ENCODE assay signal across 31 mouse cellular contexts in genomic region chr4:137360996-137361395, GRCm38 (mm10). TPM values are rescaled to one million over a fixed set of nuclear protein-coding genes. Genes with fewer than 3 reads are reported as not detected.
"Had no signal": no experiment of that assay in that cellular context is flagged by ENCODE, and none has a peak within 500 bp of the region (broad histone marks: within the 10 kb centered on the region; RNA-seq: fewer than 3 reads in every experiment).

No protein-coding gene starts in this region.

- H3K4me2 ChIP-seq: heart, embryonic 11.5 days; heart, embryonic 13.5 days; heart, embryonic 15.5 days; hindbrain, embryonic 12.5 days; hindbrain, embryonic 14.5 days; intestine, embryonic 15.5 days; limb, embryonic 13.5 days; limb, embryonic 15.5 days had no signal

- H3K9ac ChIP-seq: heart, embryonic 13.5 days; heart, embryonic 15.5 days; hindbrain, embryonic 12.5 days; hindbrain, embryonic 14.5 days; intestine, embryonic 15.5 days; limb, embryonic 13.5 days; limb, embryonic 15.5 days had no signal

- H3K27me3 ChIP-seq: heart, embryonic 13.5 days; heart, embryonic 15.5 days; hindbrain, embryonic 12.5 days; intestine, embryonic 15.5 days; limb, embryonic 13.5 days; limb, embryonic 15.5 days had no signal

- DNase-seq: gastrocnemius, adult 2 months; gastrocnemius, postnatal 10 days; gastrocnemius, postnatal 25 days; heart, adult 2 months; heart, postnatal 14 days; heart, postnatal 36 days; kidney, adult 18-20 months; kidney, adult 8-10 months; kidney, postnatal 10 days; kidney, postnatal 36 days; layer of hippocampus, adult 9-11 months; layer of hippocampus, postnatal 36 days; left cerebral cortex, postnatal 4 days had no signal

- H3K9me3 ChIP-seq: heart, embryonic 13.5 days; heart, embryonic 15.5 days; hindbrain, embryonic 10.5 days; hindbrain, embryonic 12.5 days; intestine, embryonic 15.5 days; limb, embryonic 13.5 days; limb, embryonic 15.5 days had no signal

- H3K36me3 ChIP-seq: heart, embryonic 13.5 days; heart, embryonic 15.5 days; hindbrain, embryonic 10.5 days; hindbrain, embryonic 12.5 days; intestine, embryonic 15.5 days; limb, embryonic 13.5 days; limb, embryonic 15.5 days had no signal

- H3K4me3 ChIP-seq: gastrocnemius, adult 2 months; heart, adult 2 months; heart, embryonic 13.5 days; heart, embryonic 15.5 days; hindbrain, embryonic 10.5 days; hindbrain, embryonic 12.5 days; intestine, embryonic 15.5 days; limb, embryonic 13.5 days; limb, embryonic 15.5 days had no signal

- ATAC-seq: hindbrain, embryonic 16.5 days; inflammation-experienced regulatory T-cells, adult 6 months; intestine, embryonic 15.5 days; intestine, postnatal 0 days had no signal

- H3K27ac ChIP-seq: heart, adult 2 months; heart, embryonic 13.5 days; heart, embryonic 15.5 days; hindbrain, embryonic 10.5 days; hindbrain, embryonic 12.5 days; hindbrain, embryonic 14.5 days; intestine, embryonic 15.5 days; limb, embryonic 13.5 days; limb, embryonic 15.5 days had no signal

- H3K4me1 ChIP-seq: intestine, embryonic 15.5 days had no signal

RNA-seq across cellular contexts. Expression of gene Cela3a, which starts 48.6 kb away (rescaled TPM):
- polyA plus RNA-seq: frontal cortex, adult 2 months; heart, adult 2 months; heart, embryonic 11.5 days; heart, embryonic 13.5 days; heart, embryonic 15.5 days; heart, postnatal 0 days; hindbrain, embryonic 10.5 days; hindbrain, embryonic 12.5 days; hindbrain, embryonic 14.5 days; hindbrain, embryonic 16.5 days; inflammation-experienced regulatory T-cells, adult 6 months; intestine, embryonic 15.5 days; intestine, postnatal 0 days; kidney, embryonic 14.5 days; kidney, embryonic 16.5 days; large intestine, adult 2 months; limb, embryonic 11.5 days; limb, embryonic 13.5 days; limb, embryonic 15.5 days had no signal
